Mouse (Mus musculus) neural tube, embryonic 12.5 days (tissue): ENCODE data around the gene Adcy9. TPM values are rescaled to one million over a fixed set of nuclear protein-coding genes. Genes with fewer than 3 reads are reported as not detected.

Experiments
- ATAC-seq: fragments of 200-750 bp; cut with Nextera tagmentation; 2 replicates; pipeline ENCODE4 v1.8.0; 2017; ENCODE audit warnings: low read depth, mild to moderate bottlenecking, moderate TSS enrichment, moderate library complexity; ENCODE audit not compliant: low FRiP score
- H3K27ac ChIP-seq: fragments of 300-500 bp; sonication (generic); 2 replicates; pipeline ENCODE4 v1.5.1; 2016
- H3K27me3 ChIP-seq: fragments of 300-500 bp; sonication (generic); replicated peaks from 2 replicates; pipeline ENCODE4 v1.6.1; 2016; ENCODE audit warnings: mild to moderate bottlenecking
- H3K36me3 ChIP-seq: fragments of 300-500 bp; sonication (generic); 2 replicates; pipeline ENCODE4 v1.6.1; 2016; ENCODE audit warnings: mild to moderate bottlenecking
- H3K4me1 ChIP-seq: fragments of 300-500 bp; sonication (generic); 2 replicates; pipeline ENCODE4 v1.6.1; 2016
- H3K4me2 ChIP-seq: fragments of 300-500 bp; sonication (generic); replicated peaks from 2 replicates; pipeline ENCODE4 v1.6.1; 2016; ENCODE audit warnings: mild to moderate bottlenecking
- H3K4me3 ChIP-seq: fragments of 300-500 bp; sonication (generic); 2 replicates; pipeline ENCODE4 v1.5.1; 2016
- H3K9ac ChIP-seq: fragments of 300-500 bp; sonication (generic); 2 replicates; pipeline ENCODE4 v1.6.1; 2016; ENCODE audit warnings: mild to moderate bottlenecking
- H3K9me3 ChIP-seq: fragments of 300-500 bp; sonication (generic); 2 replicates; pipeline ENCODE4 v1.6.1; 2016; ENCODE audit warnings: mild to moderate bottlenecking
- WGBS: fragments of 180-500 bp; shearing (Covaris S2); methylation state at CpG from one replicate; pipeline ENCODE4 v1.1.7; 2016; 5-methylcytosine and 5-hydroxymethylcytosine counted together
- polyA plus RNA-seq: library from polyadenylated mRNA; unstranded; fragments of >200 nt; fragmentation: Nextera tagmentation; extraction: Ambion mirVana; gene quantifications from 2 replicates; pipeline ENCODE4 v1.2.1, GENCODE M21; 2016

The Adcy9 gene
- polyA plus RNA-seq, 1 experiment from 2014 or later = 3.0 TPM

- no peaks in the 10 kb centered on the region for H3K4me1 ChIP-seq
- ATAC-seq = no peak
- no peak overlapping the region for H3K4me2 ChIP-seq
- no peak overlapping the region for H3K4me3 ChIP-seq
- no peak overlapping the region for H3K27ac ChIP-seq
- H3K9ac ChIP-seq = no peak overlapping the region
- H3K27me3 ChIP-seq = no peaks in the 10 kb centered on the region
- H3K36me3 ChIP-seq = no peaks in the 10 kb centered on the region
- no peaks in the 10 kb centered on the region for H3K9me3 ChIP-seq
Measured at GRCm38 (mm10) chr16:4327081-4327480, 93.2 kb downstream of the Adcy9 start.

DNA sequence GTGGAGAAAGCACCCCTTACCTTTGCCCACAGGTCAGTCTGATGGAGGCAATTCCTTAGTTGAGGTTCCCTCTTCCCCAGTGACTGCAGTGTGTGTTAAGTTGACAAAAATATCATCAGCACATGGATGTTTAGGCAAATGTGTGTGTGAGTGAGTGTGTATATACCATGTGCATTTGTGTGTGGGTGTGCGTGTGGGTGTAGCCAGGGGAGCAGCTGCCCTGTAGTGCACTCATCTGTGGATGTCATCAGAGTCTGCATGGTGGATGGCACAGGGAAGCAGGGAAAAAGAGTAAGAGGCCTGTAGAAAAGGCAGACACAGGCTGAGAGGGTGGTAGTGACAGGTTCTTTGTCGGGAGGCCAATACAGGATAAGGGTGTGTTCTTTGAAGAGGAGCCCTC lies 94.5 kb downstream of the Adcy9 start:
- Histone ChIP-seq H3K4me3 (no peak overlapping the region), H3K27ac (no peak overlapping the region), H3K27me3 (no peaks in the 10 kb centered on the region), H3K36me3 (no peaks in the 10 kb centered on the region), H3K9ac (no peak overlapping the region), H3K4me1 (no peaks in the 10 kb centered on the region), H3K4me2 (no peak overlapping the region), H3K9me3 (no peaks in the 10 kb centered on the region)
- 90% methylated on average over 2 of the region's 2 CpGs for WGBS
- ATAC-seq = no peak

GRCm38 (mm10) chr16:4324967-4325366 lies 95.3 kb downstream of the Adcy9 start:
- Histone ChIP-seq H3K9ac (no peak overlapping the region), H3K9me3 (no peaks in the 10 kb centered on the region), H3K27me3 (no peaks in the 10 kb centered on the region), H3K27ac (no peak overlapping the region), H3K36me3 (no peaks in the 10 kb centered on the region), H3K4me3 (no peak overlapping the region), H3K4me1 (no peaks in the 10 kb centered on the region), H3K4me2 (no peak overlapping the region)
- no peak for ATAC-seq

GRCm38 (mm10) chr16:4320856-4321255 lies 99.4 kb downstream of the Adcy9 start:
- Histone ChIP-seq H3K27ac (no peak overlapping the region), H3K9ac (no peak overlapping the region), H3K4me1 (no peaks in the 10 kb centered on the region), H3K4me3 (no peak overlapping the region), H3K9me3 (no peaks in the 10 kb centered on the region), H3K36me3 (no peaks in the 10 kb centered on the region), H3K27me3 (no peaks in the 10 kb centered on the region), H3K4me2 (no peak overlapping the region)
- 69% methylated on average over 3 of the region's 3 CpGs for WGBS
- ATAC-seq = no peak

DNA sequence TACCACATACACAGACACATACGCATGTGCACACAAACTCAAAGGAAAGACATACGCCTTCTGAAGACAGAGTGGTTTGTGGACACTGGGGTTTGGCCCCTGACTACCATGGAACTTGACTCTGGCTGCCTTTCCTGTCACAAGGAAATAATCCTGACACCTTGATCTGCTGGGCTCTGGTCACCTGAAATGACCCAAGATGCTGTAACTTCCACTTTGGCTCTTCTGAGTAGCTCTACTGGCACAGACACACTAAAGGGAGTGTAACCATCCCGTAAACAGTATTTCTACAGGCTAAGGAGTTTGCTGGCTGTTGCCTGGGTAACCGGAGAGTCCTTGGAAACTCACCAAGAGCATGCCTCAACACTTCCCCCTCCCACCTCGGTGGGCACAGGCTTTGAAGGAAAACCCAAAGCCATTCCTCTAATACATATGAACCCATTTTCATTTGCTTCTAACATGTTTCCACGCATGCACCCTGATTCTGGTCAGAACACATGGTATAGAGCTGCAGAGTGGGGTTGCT lies 102.2 kb downstream of the Adcy9 start:
- no peaks in the 10 kb centered on the region for H3K27me3 ChIP-seq
- WGBS = 64% methylated on average over 6 of the region's 6 CpGs
- H3K4me1 ChIP-seq = no peaks in the 10 kb centered on the region
- H3K27ac ChIP-seq = no peak overlapping the region
- no peaks in the 10 kb centered on the region for H3K9me3 ChIP-seq
- H3K4me2 ChIP-seq = no peak overlapping the region
- no peak for ATAC-seq
- H3K9ac ChIP-seq = no peak overlapping the region
- H3K4me3 ChIP-seq = no peak overlapping the region
- H3K36me3 ChIP-seq = no peaks in the 10 kb centered on the region

DNA sequence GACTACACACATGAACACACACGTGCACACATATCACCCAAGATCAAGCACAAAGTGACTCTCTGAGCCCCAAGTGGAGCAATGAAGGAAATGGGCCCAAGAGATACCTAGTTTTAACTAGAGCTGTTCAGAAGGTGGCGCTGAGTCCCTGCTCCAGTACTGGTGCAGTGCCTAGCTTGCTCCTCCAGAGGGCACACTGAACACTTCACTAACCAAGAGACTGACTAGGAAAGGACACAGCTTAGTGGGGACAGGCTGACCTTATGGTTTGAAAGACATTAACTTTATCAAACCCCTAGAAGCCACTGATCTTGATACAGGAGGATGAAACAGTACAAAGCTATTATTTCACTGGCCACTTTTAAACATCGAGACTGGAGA lies 104.2 kb downstream of the Adcy9 start:
- Histone ChIP-seq H3K9ac (no peak overlapping the region), H3K27ac (no peak overlapping the region), H3K4me1 (no peaks in the 10 kb centered on the region), H3K4me2 (no peak overlapping the region), H3K4me3 (no peak overlapping the region), H3K27me3 (no peaks in the 10 kb centered on the region), H3K36me3 (no peaks in the 10 kb centered on the region), H3K9me3 (no peaks in the 10 kb centered on the region)
- WGBS = 33% methylated on average over 3 of the region's 3 CpGs
- ATAC-seq = 0 out of 2 replicates have a peak, but pooled peaks have one; percentile 13

DNA sequence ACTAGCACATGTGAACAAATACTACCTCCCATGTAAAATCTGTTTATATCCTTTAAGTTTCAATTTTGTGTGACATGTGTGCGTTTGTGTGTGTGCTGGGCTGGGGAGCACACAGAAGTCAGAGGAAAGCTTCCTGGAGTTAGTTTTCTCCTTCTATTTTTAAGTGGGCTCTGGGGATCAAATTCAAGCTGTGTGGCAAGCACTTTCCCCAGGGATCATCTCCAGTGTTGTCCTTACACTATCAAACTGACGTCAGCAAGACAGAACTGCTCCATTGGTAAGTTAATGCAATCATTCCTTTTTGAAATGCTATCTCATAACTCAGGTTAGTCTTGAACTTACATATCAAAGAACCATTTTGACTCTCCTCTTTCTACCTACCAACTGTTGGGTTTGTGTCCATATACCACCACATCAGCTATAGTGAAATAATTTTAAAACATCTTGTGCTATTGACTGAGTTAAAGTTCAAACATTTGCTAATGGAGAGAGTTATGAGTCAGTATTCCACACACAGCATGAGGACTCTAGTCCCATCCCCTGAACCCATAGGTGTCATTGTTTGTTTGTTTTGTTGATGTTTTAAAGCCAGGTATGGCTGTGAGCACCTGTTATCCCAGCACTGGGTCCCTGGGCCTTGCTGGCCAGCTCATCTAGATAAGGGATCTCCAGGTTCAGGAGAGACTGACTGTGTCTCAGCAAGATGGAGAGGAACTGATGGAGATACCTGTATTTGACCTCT lies 104.8 kb downstream of the Adcy9 start:
- Histone ChIP-seq H3K9ac (no peak overlapping the region), H3K9me3 (no peaks in the 10 kb centered on the region), H3K36me3 (no peaks in the 10 kb centered on the region), H3K4me2 (no peak overlapping the region), H3K27me3 (no peaks in the 10 kb centered on the region), H3K27ac (no peak overlapping the region), H3K4me1 (no peaks in the 10 kb centered on the region), H3K4me3 (no peak overlapping the region)
- WGBS = 87% methylated on average over 2 of the region's 2 CpGs
- no peak for ATAC-seq

DNA sequence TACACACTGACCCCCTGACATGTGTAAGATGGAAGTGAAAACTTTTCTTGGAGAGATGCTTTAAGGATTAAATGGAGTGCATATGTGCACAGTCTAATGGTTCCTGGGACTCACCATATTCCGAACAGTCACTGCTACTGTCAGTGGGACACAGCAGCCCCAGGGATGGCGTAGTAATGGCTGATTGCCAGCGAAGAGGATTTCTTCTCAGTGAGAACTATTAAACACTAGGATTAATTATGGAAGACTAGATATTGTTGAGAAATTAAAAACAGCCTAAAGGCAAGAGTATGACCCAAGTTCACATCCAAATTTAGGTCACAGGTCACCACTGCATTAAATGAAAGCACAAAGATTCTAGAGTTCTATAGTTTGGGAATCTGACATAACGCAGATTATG lies 105.4 kb downstream of the Adcy9 start:
- no peaks in the 10 kb centered on the region for H3K9me3 ChIP-seq
- H3K27me3 ChIP-seq = no peaks in the 10 kb centered on the region
- H3K4me1 ChIP-seq = no peaks in the 10 kb centered on the region
- no peaks in the 10 kb centered on the region for H3K36me3 ChIP-seq
- WGBS = 93% methylated on average over 4 of the region's 4 CpGs
- no peak overlapping the region for H3K9ac ChIP-seq
- no peak overlapping the region for H3K27ac ChIP-seq
- no peak overlapping the region for H3K4me2 ChIP-seq
- H3K4me3 ChIP-seq = no peak overlapping the region
- ATAC-seq = no peak

- Histone ChIP-seq H3K27ac (no peak overlapping the region), H3K4me3 (no peak overlapping the region), H3K9ac (no peak overlapping the region), H3K4me1 (no peaks in the 10 kb centered on the region), H3K27me3 (no peaks in the 10 kb centered on the region), H3K36me3 (no peaks in the 10 kb centered on the region), H3K4me2 (no peak overlapping the region), H3K9me3 (no peaks in the 10 kb centered on the region)
- WGBS = 45% methylated on average over 2 of the region's 2 CpGs
- ATAC-seq = no peak
Measured at GRCm38 (mm10) chr16:4312018-4312417, 108.3 kb downstream of the Adcy9 start.

- H3K27me3 ChIP-seq = no peaks in the 10 kb centered on the region
- no peaks in the 10 kb centered on the region for H3K4me1 ChIP-seq
- no peak overlapping the region for H3K27ac ChIP-seq
- H3K4me2 ChIP-seq = no peak overlapping the region
- WGBS = 51% methylated on average over 2 of the region's 2 CpGs
- no peak for ATAC-seq
- no peak overlapping the region for H3K9ac ChIP-seq
- H3K4me3 ChIP-seq = no peak overlapping the region
- H3K9me3 ChIP-seq = no peaks in the 10 kb centered on the region
- no peaks in the 10 kb centered on the region for H3K36me3 ChIP-seq
Measured at GRCm38 (mm10) chr16:4311608-4312007, 108.7 kb downstream of the Adcy9 start.

- Histone ChIP-seq H3K9me3 (no peaks in the 10 kb centered on the region), H3K4me2 (no peak overlapping the region), H3K27ac (no peak overlapping the region), H3K36me3 (no peaks in the 10 kb centered on the region), H3K27me3 (no peaks in the 10 kb centered on the region), H3K4me1 (no peaks in the 10 kb centered on the region), H3K4me3 (no peak overlapping the region), H3K9ac (no peak overlapping the region)
- ATAC-seq = no peak
- 85% methylated on average over 4 of the region's 4 CpGs for WGBS
Measured at GRCm38 (mm10) chr16:4307795-4308194, 112.5 kb downstream of the Adcy9 start.

DNA sequence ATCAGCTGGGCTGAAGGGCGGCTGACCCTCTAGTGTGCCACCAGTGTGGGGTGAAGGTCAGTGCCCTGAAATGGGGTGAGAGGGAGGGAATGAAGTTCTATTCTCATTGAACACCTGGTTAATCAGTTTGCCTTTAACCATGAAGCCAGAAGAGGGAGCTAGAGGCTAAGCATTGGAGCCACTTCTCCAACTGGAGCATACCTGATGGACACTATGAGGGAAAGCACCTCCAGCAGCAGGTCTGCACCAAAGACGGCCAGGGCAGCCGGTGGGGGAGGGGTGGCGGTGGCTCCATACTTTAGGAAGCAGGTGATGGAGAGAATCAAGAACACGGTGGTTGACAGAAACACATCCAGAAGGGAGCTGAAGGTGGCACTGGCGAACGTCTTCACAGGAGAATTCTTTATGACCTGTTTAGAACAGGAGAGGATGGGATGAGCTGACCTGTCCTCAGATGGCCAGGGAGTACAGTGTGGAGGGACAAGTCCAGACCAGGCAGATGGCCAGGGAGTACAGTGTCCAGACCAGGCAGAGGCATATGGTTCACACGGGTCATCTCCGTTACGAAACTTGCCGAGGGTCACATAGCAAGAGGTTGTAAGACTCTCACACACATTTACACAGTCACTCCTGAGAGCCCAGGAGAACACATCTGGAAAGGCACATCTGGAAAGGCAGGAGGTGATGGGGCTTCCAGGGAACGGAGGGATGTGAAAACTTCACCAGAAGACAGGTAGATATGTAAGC lies 115.9 kb downstream of the Adcy9 start:
- Histone ChIP-seq H3K36me3 (no peaks in the 10 kb centered on the region), H3K27me3 (no peaks in the 10 kb centered on the region), H3K9me3 (no peaks in the 10 kb centered on the region), H3K27ac (no peak overlapping the region), H3K4me1 (no peaks in the 10 kb centered on the region), H3K4me2 (no peak overlapping the region), H3K4me3 (no peak overlapping the region), H3K9ac (no peak overlapping the region)
- ATAC-seq = 0 out of 2 replicates have a peak, but pooled peaks have one; percentile 33
- WGBS = 68% methylated on average over 12 of the region's 12 CpGs

DNA sequence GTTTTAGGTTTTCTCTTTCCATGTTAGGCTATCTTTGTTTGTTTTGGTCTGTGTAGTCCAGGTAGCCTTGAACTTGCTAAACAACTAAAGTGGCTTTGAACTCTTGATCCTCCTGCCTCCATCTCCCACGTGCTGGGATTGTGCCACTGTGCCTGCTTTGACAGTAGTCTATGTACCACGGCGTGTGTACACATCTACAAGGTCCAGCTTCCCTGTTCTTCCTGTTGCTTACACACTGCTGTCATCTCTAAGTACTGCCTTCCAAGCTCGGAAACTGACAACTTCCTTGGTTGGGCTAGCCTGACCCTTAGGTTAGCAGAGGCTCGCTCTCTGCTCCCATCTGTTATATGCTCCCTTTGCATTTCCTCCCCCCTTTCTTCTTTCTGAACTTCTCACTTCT lies 116.7 kb downstream of the Adcy9 start:
- Histone ChIP-seq H3K9ac (no peak overlapping the region), H3K4me2 (no peak overlapping the region), H3K4me1 (no peaks in the 10 kb centered on the region), H3K36me3 (no peaks in the 10 kb centered on the region), H3K9me3 (no peaks in the 10 kb centered on the region), H3K27me3 (no peaks in the 10 kb centered on the region), H3K27ac (no peak overlapping the region), H3K4me3 (no peak overlapping the region)
- no peak for ATAC-seq
- WGBS = 79% methylated on average over 5 of the region's 5 CpGs
